Mouse (Mus musculus): ENCODE measurements around the gene Dbf4.
A peak's percentile ranks its signal among the peaks of the same experiment; 100 is the strongest.

The Dbf4 gene

GRCm38 (mm10) chr5:8422157-8422931 lies at the start of gene Dbf4, which contains the start of gene Slc25a40:
Gene Dbf4, minus strand, starts transcription at chr5:8422716.
Gene Slc25a40, plus strand, starts transcription at chr5:8422850.
- peak; percentile 83 for DNase-seq (ENCODE audit: low read depth, low spot score)

GRCm38 (mm10) chr5:8456561-8456960 lies 34.0 kb upstream of the Dbf4 start:
- no peak for DNase-seq (ENCODE audit: low read depth, low spot score)

GRCm38 (mm10) chr5:8455565-8455964 lies 33.0 kb upstream of the Dbf4 start:
- no peak for DNase-seq (ENCODE audit: low read depth, low spot score)

- no peak for DNase-seq (ENCODE audit: low read depth, low spot score)
These were observed 16.6 kb upstream of the Dbf4 start for GRCm38 (mm10) chr5:8439095-8439494.

- no peak for DNase-seq (ENCODE audit: low read depth, low spot score)
These were observed 15.1 kb upstream of the Dbf4 start for GRCm38 (mm10) chr5:8437481-8438156.

- no peak for DNase-seq (ENCODE audit: low read depth, low spot score)
These were observed 3.4 kb upstream of the Dbf4 start for GRCm38 (mm10) chr5:8425899-8426298.

- peak; percentile 97 for DNase-seq (ENCODE audit: low read depth, low spot score)
These were observed 1.6 kb upstream of the Dbf4 start for GRCm38 (mm10) chr5:8424116-8424515.

GRCm38 (mm10) chr5:8422932-8423928 lies 714 bp upstream of the Dbf4 start:
- no peak for DNase-seq (ENCODE audit: low read depth, low spot score)

- no peak for DNase-seq (ENCODE audit: low read depth, low spot score)
These were observed 1.1 kb downstream of the Dbf4 start for GRCm38 (mm10) chr5:8421424-8421823.

- DNase-seq (ENCODE audit: low read depth, low spot score) = peak; percentile 23
These were observed 5.1 kb downstream of the Dbf4 start for GRCm38 (mm10) chr5:8417443-8417842.

- DNase-seq (ENCODE audit: low read depth, low spot score) = no peak
These were observed 5.7 kb downstream of the Dbf4 start for GRCm38 (mm10) chr5:8416683-8417413.

GRCm38 (mm10) chr5:8408746-8409145 lies 13.8 kb downstream of the Dbf4 start:
- DNase-seq (ENCODE audit: low read depth, low spot score) = no peak

GRCm38 (mm10) chr5:8397587-8398249 lies 24.8 kb downstream of the Dbf4 start:
- DNase-seq (ENCODE audit: low read depth, low spot score) = no peak

GRCm38 (mm10) chr5:8393891-8394583 lies 28.5 kb downstream of the Dbf4 start:
- no peak for DNase-seq (ENCODE audit: low read depth, low spot score)

GRCm38 (mm10) chr5:8374297-8374906 lies 48.1 kb downstream of the Dbf4 start:
- DNase-seq (ENCODE audit: low read depth, low spot score) = no peak

GRCm38 (mm10) chr5:8373415-8373814 lies 49.1 kb downstream of the Dbf4 start:
- DNase-seq (ENCODE audit: low read depth, low spot score) = no peak

GRCm38 (mm10) chr5:8368781-8369180 lies 53.7 kb downstream of the Dbf4 start:
- no peak for DNase-seq (ENCODE audit: low read depth, low spot score)

- DNase-seq (ENCODE audit: low read depth, low spot score) = no peak
These were observed 54.2 kb downstream of the Dbf4 start for GRCm38 (mm10) chr5:8368328-8368692.

GRCm38 (mm10) chr5:8367614-8368327 lies 54.7 kb downstream of the Dbf4 start, which contains the start of gene Adam22:
Gene Adam22, minus strand, starts transcription at chr5:8368160.
- peak; percentile 75 for DNase-seq (ENCODE audit: low read depth, low spot score)
